Mouse (Mus musculus): ENCODE measurements around the gene 4931429L15Rik. TPM values are rescaled to one million over a fixed set of nuclear protein-coding genes. Genes with fewer than 3 reads are reported as not detected.
"Not testable (repeated sequence)": the region's sequence is repeated elsewhere in the genome, so short reads cannot be mapped to it uniquely, and the experiment has no call there.

4931429L15Rik gene
- not detected for total RNA-seq (2022)

- not testable (repeated sequence) for DNase-seq (ENCODE audit: low spot score in 2 of 2)
Measured at GRCm38 (mm10) chr9:46319886-46320285, at the start of gene 4931429L15Rik. 4931429L15Rik (minus strand) TSS chr9:46319986.

DNA sequence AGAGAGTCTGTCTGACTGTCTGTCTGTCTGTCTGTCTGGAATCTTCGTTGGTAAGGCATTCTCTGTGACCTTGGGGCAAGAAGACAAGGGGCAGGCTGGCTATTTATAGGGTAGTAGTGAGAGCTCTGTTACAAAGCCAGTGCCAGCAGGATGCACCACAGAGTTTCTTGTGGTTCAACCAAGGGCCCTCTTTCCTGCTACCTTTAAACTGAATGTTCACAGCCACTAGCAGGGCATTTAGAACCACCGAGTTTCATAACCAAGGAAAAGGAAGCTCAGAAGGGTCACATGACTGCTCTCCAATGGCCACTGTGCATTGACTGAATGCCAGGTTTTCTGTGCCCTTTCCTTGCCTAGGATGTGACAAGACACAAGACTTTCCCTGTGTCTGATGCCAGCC, 42.7 kb upstream of the 4931429L15Rik start:
- no peak for DNase-seq (ENCODE audit: low spot score in 2 of 2)

GRCm38 (mm10) chr9:46361461-46362111, 41.8 kb upstream of the 4931429L15Rik start:
- no peak for DNase-seq (ENCODE audit: low spot score in 2 of 2)

GRCm38 (mm10) chr9:46353992-46354391, 34.2 kb upstream of the 4931429L15Rik start:
- no peak for DNase-seq (ENCODE audit: low spot score in 2 of 2)

GRCm38 (mm10) chr9:46353330-46353724, 33.5 kb upstream of the 4931429L15Rik start:
- DNase-seq (ENCODE audit: low spot score in 2 of 2), result no peak

GRCm38 (mm10) chr9:46352651-46353329, 33.0 kb upstream of the 4931429L15Rik start:
- no peak for DNase-seq (ENCODE audit: low spot score in 2 of 2)

GRCm38 (mm10) chr9:46350451-46350981, 30.7 kb upstream of the 4931429L15Rik start:
- DNase-seq (ENCODE audit: low spot score in 2 of 2), result no peak

DNA sequence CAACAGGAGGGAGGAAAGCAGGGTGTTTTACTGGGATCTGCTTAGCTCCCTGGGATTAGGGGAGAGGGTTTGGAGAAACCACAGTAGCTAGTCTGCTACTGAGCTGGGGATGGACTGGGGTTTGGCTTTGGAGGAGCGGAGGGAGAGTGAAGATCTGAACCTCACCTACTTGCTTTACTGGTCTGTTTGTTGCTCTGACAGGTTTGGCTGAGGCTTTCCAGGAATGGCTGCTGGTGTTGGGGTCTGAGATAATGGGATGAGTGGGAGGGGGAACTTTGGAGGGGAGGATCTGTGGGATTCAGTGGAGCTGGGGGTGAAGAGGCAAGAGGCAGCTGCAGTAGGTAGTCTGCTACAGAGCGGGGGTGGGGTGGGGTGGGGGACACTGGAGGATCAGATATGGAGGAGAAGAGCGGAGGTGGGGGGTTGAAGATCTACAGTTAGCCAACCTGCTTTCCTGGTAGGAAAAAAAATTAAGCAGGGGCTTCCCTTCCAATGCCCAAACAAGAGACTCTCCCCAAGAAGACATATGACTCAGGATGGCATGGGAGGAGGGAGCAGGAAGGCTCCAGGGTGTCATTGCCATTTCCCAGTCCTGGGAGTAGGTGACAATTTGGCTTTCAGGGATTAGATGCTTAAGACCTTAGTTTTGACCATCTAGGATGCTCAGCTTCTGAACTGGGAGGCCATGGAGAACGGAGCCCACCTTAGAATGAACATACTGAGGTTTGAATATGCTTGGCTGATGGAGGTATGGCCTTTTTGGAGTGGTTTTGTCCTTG, 26.3 kb upstream of the 4931429L15Rik start:
- DNase-seq (ENCODE audit: low spot score in 2 of 2), result no peak

- DNase-seq (ENCODE audit: low spot score in 2 of 2), result peak in 1 of 2 experiments; percentile 1
Measured at GRCm38 (mm10) chr9:46339051-46339652, 19.4 kb upstream of the 4931429L15Rik start.

DNA sequence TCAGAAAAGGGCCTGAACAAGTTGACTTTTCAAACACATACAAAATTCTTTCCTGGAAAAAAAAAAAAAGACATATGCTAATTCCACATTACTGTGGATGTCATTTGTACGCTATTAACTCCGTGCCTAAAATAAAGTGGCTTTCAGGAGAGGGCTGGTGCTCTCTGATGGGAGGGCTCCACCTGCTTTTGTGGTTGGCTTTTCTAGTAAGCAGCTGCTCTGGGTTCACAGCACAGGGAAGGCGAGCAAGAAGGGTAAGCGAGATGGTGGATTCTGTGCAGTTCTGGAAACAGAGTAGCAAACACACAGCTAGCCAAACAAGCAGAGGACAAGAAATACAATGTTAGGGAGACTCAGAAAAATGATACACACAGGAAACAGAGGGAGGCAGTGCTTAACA, 18.6 kb upstream of the 4931429L15Rik start:
- no peak for DNase-seq (ENCODE audit: low spot score in 2 of 2)

DNA sequence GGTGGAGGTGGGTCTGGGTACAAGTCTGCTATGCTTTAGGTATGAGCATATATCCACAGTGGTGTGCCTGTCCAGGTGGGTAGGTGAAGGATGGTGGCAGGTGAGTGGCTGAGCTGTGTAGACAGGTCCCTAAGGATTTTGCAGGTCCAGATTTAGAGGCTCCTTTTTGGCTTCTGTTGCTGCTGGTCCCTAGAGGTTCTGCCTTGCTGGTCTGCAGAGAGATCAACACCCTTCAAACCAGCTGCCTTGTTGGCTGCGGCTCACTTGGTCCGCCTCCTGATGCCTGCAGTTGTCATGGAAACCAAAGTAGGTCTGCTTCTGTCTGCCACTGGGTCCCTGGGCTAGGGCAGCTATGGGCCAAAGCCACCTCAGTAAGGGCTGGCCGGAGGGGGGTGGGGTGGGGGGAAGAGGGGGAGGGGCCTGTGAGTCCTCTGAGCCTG, 18.1 kb upstream of the 4931429L15Rik start:
- peak in 1 of 2 experiments; percentile 2 for DNase-seq (ENCODE audit: low spot score in 2 of 2)

GRCm38 (mm10) chr9:46337331-46337730, 17.5 kb upstream of the 4931429L15Rik start:
- DNase-seq (ENCODE audit: low spot score in 2 of 2), result no peak

DNA sequence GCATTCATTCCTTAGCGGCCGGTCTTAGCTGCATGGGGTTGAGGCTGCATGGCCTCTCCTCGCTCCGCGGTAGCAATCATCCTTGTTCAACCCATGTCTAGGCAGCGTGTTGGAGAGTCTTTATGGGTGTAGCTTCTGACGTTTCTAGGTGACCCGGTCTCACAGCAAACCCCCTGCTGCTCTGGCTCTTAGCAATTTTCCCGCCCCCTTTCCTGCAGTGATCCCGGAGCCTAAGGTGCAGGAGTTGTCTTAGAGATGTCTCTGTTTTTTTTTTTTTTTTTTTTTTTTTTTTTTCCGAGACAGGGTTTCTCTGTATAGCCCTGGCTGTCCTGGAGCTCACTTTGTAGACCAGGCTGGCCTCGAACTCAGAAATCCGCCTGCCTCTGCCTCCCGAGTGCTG, 16.5 kb upstream of the 4931429L15Rik start:
- not testable (repeated sequence) for DNase-seq (ENCODE audit: low spot score in 2 of 2)

DNA sequence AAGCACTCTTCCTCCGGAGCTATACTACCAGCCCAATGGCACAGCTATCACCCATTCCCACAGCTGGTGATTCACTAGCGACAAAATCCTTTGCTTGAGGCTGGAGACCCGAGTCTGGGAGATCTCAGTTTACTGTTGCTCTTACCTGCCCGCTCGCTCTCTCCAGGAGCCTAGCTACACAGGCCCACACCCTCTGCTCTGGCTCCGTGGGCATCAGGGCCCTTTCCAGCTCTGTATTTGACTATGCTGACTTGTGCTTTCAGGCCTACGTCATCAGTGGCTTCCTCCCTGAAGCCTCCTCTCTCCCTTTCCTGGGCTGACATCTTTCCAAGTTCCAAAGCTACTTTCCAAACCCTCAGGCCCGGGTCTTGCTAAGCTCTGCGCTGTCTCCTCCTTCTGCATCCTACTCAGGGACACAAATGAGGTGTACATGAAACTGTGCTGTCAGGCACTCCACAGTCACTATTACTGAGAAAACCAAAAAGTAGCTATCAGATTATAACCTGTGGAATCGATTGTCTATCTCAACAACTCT, 15.7 kb upstream of the 4931429L15Rik start:
- no peak for DNase-seq (ENCODE audit: low spot score in 2 of 2)

DNA sequence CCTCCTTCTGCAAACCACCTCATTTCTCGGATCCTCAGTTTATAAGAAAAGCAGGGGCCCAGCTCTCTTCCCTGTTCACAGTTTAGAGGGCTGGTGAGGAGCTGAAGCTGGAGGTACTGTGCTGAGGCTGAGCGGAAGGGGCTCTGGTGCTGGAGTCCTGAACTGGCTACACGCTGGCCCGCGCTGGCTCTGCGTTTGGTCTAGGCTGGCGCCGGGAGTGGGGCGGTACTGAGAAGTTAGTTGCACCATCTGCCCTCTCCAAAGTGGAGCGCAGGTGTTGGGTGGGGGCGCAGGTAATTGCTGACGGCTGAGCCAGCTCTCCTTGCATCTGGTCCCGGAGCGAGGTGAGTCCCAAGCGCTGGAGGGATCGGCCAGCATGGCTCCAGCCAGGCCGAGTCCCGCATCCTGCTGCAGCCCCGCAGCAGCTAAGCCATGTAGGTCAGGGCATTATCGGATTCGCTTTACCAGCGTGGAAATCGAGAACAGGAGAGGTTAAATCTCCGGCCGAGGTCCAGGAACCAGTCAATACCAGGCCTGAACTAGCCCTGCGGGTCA, 14.8 kb upstream of the 4931429L15Rik start:
- DNase-seq (ENCODE audit: low spot score in 2 of 2), result peak in 1 of 2 experiments; percentile 2

DNA sequence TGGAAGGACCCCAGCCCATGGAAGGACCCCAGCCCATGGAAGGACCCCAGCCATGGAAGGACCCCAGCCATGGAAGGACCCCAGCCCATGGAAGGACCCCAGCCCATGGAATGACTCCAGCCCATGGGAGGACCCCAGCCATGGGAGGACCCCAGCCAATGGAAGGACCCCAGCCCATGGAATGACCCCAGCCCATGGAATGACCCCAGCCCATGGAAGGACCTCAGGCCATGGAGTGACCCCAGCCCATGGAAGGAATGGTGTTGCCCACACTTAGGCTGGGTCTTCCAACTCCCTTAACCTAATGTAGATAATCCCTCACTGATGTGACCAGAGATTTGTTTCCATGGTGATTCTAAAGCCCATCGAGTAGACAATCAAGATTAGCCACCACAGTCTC, 11.5 kb upstream of the 4931429L15Rik start:
- DNase-seq (ENCODE audit: low spot score in 2 of 2), result no peak

DNA sequence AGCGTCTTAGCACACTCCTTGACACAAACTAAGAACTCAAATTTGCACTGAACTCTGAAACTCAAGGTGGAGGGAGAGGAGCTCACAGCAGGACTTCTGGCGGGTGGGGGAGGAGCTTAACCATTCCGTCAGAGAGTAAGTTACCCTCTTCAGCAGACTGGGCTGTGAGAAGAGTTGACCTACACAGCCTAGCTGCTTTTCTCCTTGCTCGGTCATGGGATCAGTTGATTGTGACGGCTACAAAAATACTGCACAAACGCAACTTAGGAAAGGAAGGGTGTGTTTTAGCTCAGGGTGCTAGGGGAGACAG, 10.8 kb upstream of the 4931429L15Rik start:
- DNase-seq (ENCODE audit: low spot score in 2 of 2), result no peak

DNA sequence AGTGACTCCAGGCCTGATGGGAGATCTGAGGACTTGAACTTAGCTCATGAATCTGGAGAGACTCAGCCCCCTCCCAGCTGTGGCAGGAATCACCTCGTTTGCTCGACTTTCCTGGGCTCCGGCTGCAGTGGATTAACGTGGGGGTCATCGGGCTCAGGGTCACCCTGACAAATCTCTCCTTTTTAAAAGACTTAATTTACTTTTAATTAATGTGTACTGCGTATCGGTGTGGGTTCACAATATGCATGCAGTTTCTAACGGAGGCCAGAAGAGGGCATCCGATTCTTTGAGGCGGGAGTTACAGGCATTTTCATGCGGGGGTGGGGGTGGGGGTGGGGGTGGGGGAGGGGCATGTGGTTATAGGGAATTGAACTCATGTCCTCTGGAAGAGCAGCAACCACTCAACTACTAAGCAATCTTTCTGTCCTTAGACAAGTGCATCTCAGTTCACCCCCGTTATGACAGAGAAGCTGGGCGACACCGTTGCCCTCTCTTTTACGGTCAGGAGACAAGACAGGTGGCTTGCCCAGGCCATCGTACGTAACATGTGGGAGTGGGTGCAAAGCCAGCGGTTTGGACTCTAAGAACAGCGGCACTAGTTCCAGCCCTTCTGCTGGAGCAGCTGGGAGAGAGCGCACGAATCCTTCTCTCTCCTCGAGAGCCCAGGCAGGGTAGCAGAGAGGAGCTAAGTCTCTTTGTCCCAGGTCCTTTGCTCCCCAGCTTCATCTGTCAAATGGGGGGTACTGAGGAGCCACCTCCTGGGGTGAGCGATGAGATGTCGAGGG, 10.2 kb upstream of the 4931429L15Rik start:
- DNase-seq (ENCODE audit: low spot score in 2 of 2), result no peak

- no peak for DNase-seq (ENCODE audit: low spot score in 2 of 2)
Measured at GRCm38 (mm10) chr9:46329250-46329648, 9.5 kb upstream of the 4931429L15Rik start.

DNA sequence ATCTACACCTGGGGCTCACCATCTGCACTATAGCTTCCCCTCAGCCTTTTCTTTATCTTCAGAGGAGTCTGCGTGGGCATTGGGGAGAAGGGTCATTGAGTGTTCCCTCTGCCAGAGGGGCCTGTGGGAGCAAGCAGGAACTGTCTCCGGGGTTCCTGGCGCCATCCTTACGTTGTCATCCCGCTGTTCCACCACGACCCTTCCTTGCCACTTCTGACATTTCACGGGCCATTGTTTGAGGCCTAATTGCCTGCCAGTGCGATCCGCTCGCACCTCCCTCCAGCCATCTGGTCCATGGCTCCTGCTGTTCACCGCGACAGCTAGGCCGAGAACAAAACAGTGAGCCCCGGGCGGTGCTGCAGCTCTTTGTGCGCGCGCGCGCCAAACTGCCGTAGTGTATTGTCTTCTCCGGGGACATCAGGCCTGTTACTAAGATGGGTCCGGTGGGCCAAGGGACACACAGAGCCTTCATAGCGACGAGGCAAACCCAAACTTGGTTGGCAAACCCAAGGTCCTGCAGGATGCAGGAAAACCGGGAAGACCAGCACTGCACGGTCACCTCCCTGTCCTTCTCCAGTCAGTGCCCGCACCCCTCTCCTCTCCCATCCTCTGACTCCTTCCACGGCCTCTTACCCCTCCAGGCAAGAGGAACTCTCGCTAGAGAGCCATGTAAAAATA, 8.9 kb upstream of the 4931429L15Rik start:
- DNase-seq (ENCODE audit: low spot score in 2 of 2), result no peak
